In genomic region chr5:72647418-72647907, GRCm38 (mm10) we compare ENCODE assay signal across 8 mouse cellular contexts. TPM values are rescaled to one million over a fixed set of nuclear protein-coding genes. Genes with fewer than 3 reads are reported as not detected.
DNase-seq lines count a peak whose midpoint lies in the region; ATAC-seq and TF ChIP-seq lines count a peak whose summit lies in the region.

Gene Nipal1, plus strand, starts transcription at chr5:72647795.

- no peaks in the 10 kb centered on the region for H3K9me3 ChIP-seq in lung, embryonic 16.5 days (ENCODE audit: control insufficient read depth, low read length)

- H3K36me3 ChIP-seq in kidney, adult 2 months (ENCODE audit: control insufficient read depth, insufficient read depth, low read length) = no peaks in the 10 kb centered on the region
- no peaks in the 10 kb centered on the region for H3K36me3 ChIP-seq in lung, embryonic 16.5 days (ENCODE audit: control insufficient read depth, insufficient read depth, low read length)

- peak; percentile 98 for ATAC-seq in common myeloid progenitor, adult 5-6 weeks (replicated peaks; ENCODE audit: low read depth, poor library complexity, severe bottlenecking)
- peak; percentile 96 for ATAC-seq in lung, embryonic 16.5 days (ENCODE audit: low read depth)

- TF ChIP-seq CTCF in kidney, adult 2 months (conservative IDR thresholded peaks at IDR 0.05; ENCODE audit: insufficient read depth, insufficient read length, low read depth, low read length) = 0 out of 2 replicates have a peak, but pooled peaks have one; percentile 12

- H3K4me2 ChIP-seq in lung, embryonic 16.5 days (ENCODE audit: low read depth, low read length) = peak within 1 kb of the TSS; percentile 97

- TF ChIP-seq POLR2A in kidney, adult 2 months (IDR thresholded peaks at IDR 0.05; ENCODE audit: low read depth, low read length) = no peak

- no peak within 1 kb of the TSS for H3K27ac ChIP-seq in kidney, adult 2 months (ENCODE audit: insufficient read depth, low read depth, low read length)
- H3K27ac ChIP-seq in lung, embryonic 16.5 days (ENCODE audit: low read length) = no peak within 1 kb of the TSS

- peak within 1 kb of the TSS; percentile 61 for H3K4me3 ChIP-seq in kidney, adult 2 months (ENCODE audit: insufficient read depth, low read depth, low read length)
- H3K4me3 ChIP-seq in lung, embryonic 16.5 days (ENCODE audit: low read length) = peak within 1 kb of the TSS; percentile 63

- DNase-seq in gastrocnemius, adult 18-20 months (ENCODE audit: low spot score) = peak; percentile 30
- no peak for DNase-seq in gastrocnemius, adult 8-10 months (ENCODE audit: low spot score in 2 of 2)
- DNase-seq in gastrocnemius, postnatal 4 days (ENCODE audit: low spot score in 2 of 2) = peak; percentile 25 to 58
- DNase-seq in kidney, adult 2 months = peak; percentile 45
- peak; percentile 56 for DNase-seq in ovary, adult 18-20 months (ENCODE audit: low spot score)
- DNase-seq in thymus, postnatal 0 days (ENCODE audit: low spot score) = peak; percentile 93

- 2% methylated on average over 25 of the region's 25 CpGs for WGBS in kidney, adult 2 months
- under 1% methylated on average over 25 of the region's 25 CpGs for WGBS in lung, embryonic 16.5 days

- no peaks in the 10 kb centered on the region for H3K27me3 ChIP-seq in kidney, adult 2 months (replicated peaks; ENCODE audit: control insufficient read depth, insufficient read depth, low read length)
- no peaks in the 10 kb centered on the region; the same call in 1 of the 2 replicates for H3K27me3 ChIP-seq in lung, embryonic 16.5 days (ENCODE audit: control insufficient read depth, insufficient read depth, low read depth, low read length)

- H3K9ac ChIP-seq in lung, embryonic 16.5 days (ENCODE audit: low read length) = peak within 1 kb of the TSS; percentile 66

- no peaks in the 10 kb centered on the region for H3K4me1 ChIP-seq in kidney, adult 2 months (ENCODE audit: control insufficient read depth, insufficient read depth, low read length)
- peaks cover 11% of the 10 kb centered on the region; the same call in 1 of the 2 replicates for H3K4me1 ChIP-seq in lung, embryonic 16.5 days (replicated peaks; ENCODE audit: control insufficient read depth, insufficient read depth, low read length)

RNA-seq across cellular contexts. Expression of gene Nipal1, which starts in this region (rescaled TPM):
- under 1 TPM in 1 of 2 experiments, not detected in 1; 0.05 TPM for total RNA-seq in gastrocnemius, adult 18-20 months (2021)
- total RNA-seq in gastrocnemius, adult 8-10 months (2022) = under 1 TPM in 1 of 4 experiments, not detected in 3; 0.07 TPM
- 0.09 TPM in 1 of 2 replicates, not detected in the other for total RNA-seq in common myeloid progenitor, adult 5-6 weeks (2017)
- under 1 TPM; 0.78 to 0.81 TPM for total RNA-seq in gastrocnemius, postnatal 4 days (2021)
- polyA plus RNA-seq in kidney, adult 2 months (2012; rRNA removed) = 0.70 and 1.2 TPM in 2 replicates
- polyA plus RNA-seq in lung, embryonic 16.5 days (2015; fragmentation: Nextera tagmentation; extraction: Ambion mirVana) = 2.9 and 4.5 TPM in 2 replicates
- 5.0 and 8.4 TPM in 2 replicates for polyA plus RNA-seq in thymus, postnatal 0 days (2015; fragmentation: Nextera tagmentation; extraction: Ambion mirVana)

Comparison
In these comparisons a context has a peak if more than half of its experiments do, and no peak if none do; other contexts are left out.
1. Peak in DNase-seq in gastrocnemius, adult 18-20 months; RNA of the gene not detected or under 1 TPM.
2. Peak in ATAC-seq in common myeloid progenitor, adult 5-6 weeks; RNA of the gene not detected or under 1 TPM.
3. Peak in DNase-seq in gastrocnemius, postnatal 4 days; RNA of the gene not detected or under 1 TPM.
4. DNase-seq: peak in kidney, adult 2 months (single experiment), ovary, adult 18-20 months (single experiment) and thymus, postnatal 0 days (single experiment); none in gastrocnemius, adult 8-10 months (0 of 2).